Comparison of ENCODE assay signal across 9 mouse cellular contexts in the genomic region with DNA sequence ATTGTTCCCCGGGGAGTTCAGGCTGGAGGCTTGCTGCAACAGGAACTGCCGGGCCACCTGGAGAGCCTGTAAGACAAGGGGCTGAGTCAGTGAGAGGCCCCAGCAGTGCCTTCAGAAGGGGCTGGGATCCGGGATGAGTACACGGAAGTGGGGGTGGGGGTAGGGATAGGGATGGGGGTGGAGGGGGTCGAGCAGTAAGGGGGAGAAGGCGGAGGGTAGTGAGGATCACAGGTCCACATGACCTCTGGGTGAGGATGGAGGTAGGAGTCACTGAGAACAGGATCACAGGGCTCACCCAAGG. TPM values are rescaled to one million over a fixed set of nuclear protein-coding genes. Genes with fewer than 3 reads are reported as not detected.
DNase-seq lines count a peak whose midpoint lies in the region; ATAC-seq lines count a peak whose summit lies in the region.
"Had no signal": no experiment of that assay in that cellular context is flagged by ENCODE, and none has a peak within 500 bp of the region (broad histone marks: within the 10 kb centered on the region; RNA-seq: fewer than 3 reads in every experiment).

No protein-coding gene starts in this region.

- H3K4me3 ChIP-seq in lung, embryonic 15.5 days: no peak overlapping the region
- no peak overlapping the region for H3K4me3 ChIP-seq in embryonic facial prominence, embryonic 14.5 days (ENCODE audit: low read depth, low read length)
- no peak overlapping the region for H3K4me3 ChIP-seq in intestine, embryonic 16.5 days (ENCODE audit: low read length)
- H3K4me3 ChIP-seq in neural tube, embryonic 13.5 days: no peak overlapping the region

- ATAC-seq in lung, embryonic 15.5 days (ENCODE audit: borderline replicate concordance, extremely low read depth, low FRiP score, low TSS enrichment): peak; percentile 23; the same call in 1 of the 2 replicates
- ATAC-seq in embryonic facial prominence, embryonic 14.5 days (ENCODE audit: low read depth): no peak; the same call in 1 of the 2 replicates
- peak; percentile 55 for ATAC-seq in intestine, embryonic 16.5 days
- ATAC-seq in neural tube, embryonic 13.5 days (ENCODE audit: low read depth): peak; percentile 13; the same call in 1 of the 2 replicates

- WGBS in lung, embryonic 15.5 days: 17% methylated on average over 6 of the region's 6 CpGs
- 10% methylated on average over 6 of the region's 6 CpGs for WGBS in embryonic facial prominence, embryonic 14.5 days
- WGBS in intestine, embryonic 16.5 days: 10% methylated on average over 6 of the region's 6 CpGs
- WGBS in neural tube, embryonic 13.5 days: 15% methylated on average over 6 of the region's 6 CpGs

- H3K4me2 ChIP-seq in lung, embryonic 15.5 days: peak overlapping the region; percentile 3; the same call in 1 of the 2 replicates
- peak overlapping the region; percentile 20; the same call in 1 of the 2 replicates for H3K4me2 ChIP-seq in embryonic facial prominence, embryonic 14.5 days (ENCODE audit: low read depth, low read length)
- H3K4me2 ChIP-seq in intestine, embryonic 16.5 days (ENCODE audit: low read depth, low read length): peak overlapping the region; percentile 35
- H3K4me2 ChIP-seq in neural tube, embryonic 13.5 days: no peak overlapping the region

- H3K27ac ChIP-seq in lung, embryonic 15.5 days: peak overlapping the region; percentile 72
- H3K27ac ChIP-seq in embryonic facial prominence, embryonic 14.5 days (replicated peaks; ENCODE audit: low read depth, low read length): peak overlapping the region; percentile 53
- H3K27ac ChIP-seq in intestine, embryonic 16.5 days (ENCODE audit: low read length): peak overlapping the region; percentile 80
- peak overlapping the region; percentile 11; the same call in 1 of the 2 replicates for H3K27ac ChIP-seq in neural tube, embryonic 13.5 days (replicated peaks)

- H3K27me3 ChIP-seq in lung, embryonic 15.5 days: no peaks in the 10 kb centered on the region
- H3K27me3 ChIP-seq in embryonic facial prominence, embryonic 14.5 days (replicated peaks; ENCODE audit: control insufficient read depth, insufficient read depth, low read length): no peaks in the 10 kb centered on the region
- no peaks in the 10 kb centered on the region for H3K27me3 ChIP-seq in intestine, embryonic 16.5 days (replicated peaks; ENCODE audit: control insufficient read depth, insufficient read depth, low read length)
- 0 out of 2 replicates have a peak, but pooled peaks cover 4% of the 10 kb centered on the region for H3K27me3 ChIP-seq in neural tube, embryonic 13.5 days

- DNase-seq in lung, postnatal 14 days: no peak
- peak; percentile 86 for DNase-seq in embryonic facial prominence, embryonic 14.5 days (ENCODE audit: low spot score)
- DNase-seq in right cerebral cortex, postnatal 25 days: no peak
- DNase-seq in right cerebral cortex, adult 2 months (ENCODE audit: low spot score in 2 of 2): no peak
- DNase-seq in cerebellum, postnatal 4 days (ENCODE audit: low spot score in 2 of 2): no peak
- DNase-seq: gastrocnemius, postnatal 36 days had no signal

- H3K36me3 ChIP-seq in lung, embryonic 15.5 days: 0 out of 2 replicates have a peak, but pooled peaks cover 18% of the 10 kb centered on the region
- H3K36me3 ChIP-seq in embryonic facial prominence, embryonic 14.5 days (ENCODE audit: control insufficient read depth, insufficient read depth, low read length): peaks cover 22% of the 10 kb centered on the region
- no peaks in the 10 kb centered on the region for H3K36me3 ChIP-seq in intestine, embryonic 16.5 days (ENCODE audit: control insufficient read depth, insufficient read depth, low read length)
- no peaks in the 10 kb centered on the region for H3K36me3 ChIP-seq in neural tube, embryonic 13.5 days

- H3K9ac ChIP-seq in lung, embryonic 15.5 days: no peak overlapping the region
- H3K9ac ChIP-seq in embryonic facial prominence, embryonic 14.5 days (ENCODE audit: low read depth, low read length): peak overlapping the region; percentile 37; the same call in 1 of the 2 replicates
- peak overlapping the region; percentile 57 for H3K9ac ChIP-seq in intestine, embryonic 16.5 days (ENCODE audit: low read depth, low read length)
- no peak overlapping the region for H3K9ac ChIP-seq in neural tube, embryonic 13.5 days

- no peaks in the 10 kb centered on the region for H3K9me3 ChIP-seq in lung, embryonic 15.5 days
- H3K9me3 ChIP-seq in embryonic facial prominence, embryonic 14.5 days (ENCODE audit: control insufficient read depth, low read length): no peaks in the 10 kb centered on the region
- no peaks in the 10 kb centered on the region for H3K9me3 ChIP-seq in intestine, embryonic 16.5 days (ENCODE audit: control insufficient read depth, low read length)
- no peaks in the 10 kb centered on the region for H3K9me3 ChIP-seq in neural tube, embryonic 13.5 days

- H3K4me1 ChIP-seq in lung, embryonic 15.5 days: peaks cover 53% of the 10 kb centered on the region
- peaks cover 21% of the 10 kb centered on the region for H3K4me1 ChIP-seq in embryonic facial prominence, embryonic 14.5 days (ENCODE audit: control insufficient read depth, insufficient read depth, low read length)
- H3K4me1 ChIP-seq in intestine, embryonic 16.5 days (ENCODE audit: control insufficient read depth, insufficient read depth, low read length): peaks cover 46% of the 10 kb centered on the region
- H3K4me1 ChIP-seq in neural tube, embryonic 13.5 days (replicated peaks): peaks cover 30% of the 10 kb centered on the region

RNA-seq across cellular contexts. Expression of gene Foxp4, which starts 36.3 kb away (rescaled TPM):
- 23.7 and 24.1 TPM in 2 replicates for polyA plus RNA-seq in lung, embryonic 15.5 days (2015; fragmentation: Nextera tagmentation; extraction: Ambion mirVana)
- 21.0 and 22.7 TPM in 2 replicates for polyA plus RNA-seq in embryonic facial prominence, embryonic 14.5 days (2014; fragmentation: Nextera tagmentation; extraction: Ambion mirVana)
- 12.5 and 13.6 TPM in 2 replicates for polyA plus RNA-seq in intestine, embryonic 16.5 days (2015; fragmentation: Nextera tagmentation; extraction: Ambion mirVana)
- 17.2 and 18.5 TPM in 2 replicates for polyA plus RNA-seq in neural tube, embryonic 13.5 days (2015; fragmentation: Nextera tagmentation; extraction: Ambion mirVana)

RNA-seq across cellular contexts. Expression of gene Mdfi, which starts 53.6 kb away (rescaled TPM):
- polyA plus RNA-seq in lung, embryonic 15.5 days (2015; fragmentation: Nextera tagmentation; extraction: Ambion mirVana): 19.3 and 20.6 TPM in 2 replicates
- 54.5 and 64.6 TPM in 2 replicates for polyA plus RNA-seq in embryonic facial prominence, embryonic 14.5 days (2014; fragmentation: Nextera tagmentation; extraction: Ambion mirVana)
- 6.5 and 8.8 TPM in 2 replicates for polyA plus RNA-seq in intestine, embryonic 16.5 days (2015; fragmentation: Nextera tagmentation; extraction: Ambion mirVana)
- polyA plus RNA-seq in neural tube, embryonic 13.5 days (2015; fragmentation: Nextera tagmentation; extraction: Ambion mirVana): 3.6 and 4.7 TPM in 2 replicates

Comparison
In these comparisons a context has a peak if more than half of its experiments do, and no peak if none do; other contexts are left out.
1. H3K27ac ChIP-seq: peak in every context shown above with its lines; median percentile 80 in intestine, embryonic 16.5 days; 72 in lung, embryonic 15.5 days; 53 in embryonic facial prominence, embryonic 14.5 days; 11 in neural tube, embryonic 13.5 days.
2. H3K9ac ChIP-seq: peak in embryonic facial prominence, embryonic 14.5 days (single experiment) and intestine, embryonic 16.5 days (single experiment); none in lung, embryonic 15.5 days (single experiment) and neural tube, embryonic 13.5 days (single experiment).